Mouse (Mus musculus) liver, embryonic 15.5 days (tissue): ENCODE data around the gene Zmiz1. TPM values are rescaled to one million over a fixed set of nuclear protein-coding genes. Genes with fewer than 3 reads are reported as not detected.

Source experiments
- ATAC-seq: fragments of 200-750 bp; cut with Nextera tagmentation; 2 replicates; pipeline ENCODE4 v1.8.0; 2017; ENCODE audit warnings: moderate number of reproducible peaks, mild to moderate bottlenecking, moderate library complexity; ENCODE audit not compliant: insufficient read depth
- H3K27ac ChIP-seq: fragments of 300-500 bp; sonication (generic); replicated peaks from 2 replicates; pipeline ENCODE4 v1.5.1; 2015; ENCODE audit warnings: mild to moderate bottlenecking, inconsistent platforms
- H3K27me3 ChIP-seq: fragments of 300-500 bp; sonication (generic); 2 replicates; pipeline ENCODE4 v1.6.1; 2015; ENCODE audit warnings: mild to moderate bottlenecking, inconsistent platforms
- H3K36me3 ChIP-seq: fragments of 300-500 bp; sonication (generic); replicated peaks from 2 replicates; pipeline ENCODE4 v1.6.1; 2015; ENCODE audit warnings: moderate library complexity, mild to moderate bottlenecking, inconsistent platforms
- H3K4me1 ChIP-seq: fragments of 300-500 bp; sonication (generic); replicated peaks from 2 replicates; pipeline ENCODE4 v1.6.1; 2015; ENCODE audit warnings: inconsistent platforms
- H3K4me2 ChIP-seq: fragments of 300-500 bp; sonication (generic); 2 replicates; pipeline ENCODE4 v1.6.1; 2015; ENCODE audit warnings: moderate library complexity, mild to moderate bottlenecking, inconsistent platforms
- H3K4me3 ChIP-seq: fragments of 300-500 bp; sonication (generic); replicated peaks from 2 replicates; pipeline ENCODE4 v1.5.1; 2015; ENCODE audit warnings: mild to moderate bottlenecking, inconsistent platforms
- H3K9ac ChIP-seq: fragments of 300-500 bp; sonication (generic); 2 replicates; pipeline ENCODE4 v1.6.1; 2015; ENCODE audit warnings: moderate library complexity, mild to moderate bottlenecking, inconsistent platforms
- H3K9me3 ChIP-seq: fragments of 300-500 bp; sonication (generic); replicated peaks from 2 replicates; pipeline ENCODE4 v1.6.1; 2016; ENCODE audit warnings: inconsistent platforms
- WGBS: fragments of 180-500 bp; shearing (Covaris S2); methylation state at CpG from one replicate; pipeline ENCODE4 v1.1.7; 2015; ENCODE audit warnings: mixed read lengths; ENCODE audit not compliant: insufficient replicate concordance; 5-methylcytosine and 5-hydroxymethylcytosine counted together
- polyA plus RNA-seq: library from polyadenylated mRNA; unstranded; fragments of >200 nt; fragmentation: Nextera tagmentation; extraction: Ambion mirVana; gene quantifications from 2 replicates; pipeline ENCODE4 v1.2.1, GENCODE M21; 2015

Gene Zmiz1
- polyA plus RNA-seq, 1 experiment from 2014 or later, result 4.3 TPM

- 34% methylated on average over 5 of the region's 5 CpGs for WGBS
- H3K9ac ChIP-seq, result no peak overlapping the region; the same call in 1 of the 2 replicates
- peak overlapping the region; percentile 43 for H3K27ac ChIP-seq
- H3K4me3 ChIP-seq, result no peak overlapping the region
- peaks cover 98% of the 10 kb centered on the region for H3K4me1 ChIP-seq
- no peak for ATAC-seq
- H3K4me2 ChIP-seq, result peak overlapping the region; percentile 75
- H3K36me3 ChIP-seq, result no peaks in the 10 kb centered on the region
- no peaks in the 10 kb centered on the region for H3K27me3 ChIP-seq
- H3K9me3 ChIP-seq, result no peaks in the 10 kb centered on the region
Measured at GRCm38 (mm10) chr14:25484049-25484448, 25.1 kb downstream of the Zmiz1 start.

GRCm38 (mm10) chr14:25486220-25486619 is 27.2 kb downstream of the Zmiz1 start:
- WGBS, result 81% methylated on average over 2 of the region's 2 CpGs
- Histone ChIP-seq H3K4me1 (peaks cover 98% of the 10 kb centered on the region), H3K9ac (no peak overlapping the region), H3K4me2 (no peak overlapping the region), H3K27me3 (no peaks in the 10 kb centered on the region), H3K9me3 (no peaks in the 10 kb centered on the region), H3K36me3 (no peaks in the 10 kb centered on the region), H3K27ac (no peak overlapping the region), H3K4me3 (no peak overlapping the region)
- no peak for ATAC-seq

GRCm38 (mm10) chr14:25486742-25487469 is 27.9 kb downstream of the Zmiz1 start:
- no peak for ATAC-seq
- Histone ChIP-seq H3K9ac (no peak overlapping the region), H3K4me3 (no peak overlapping the region), H3K9me3 (no peaks in the 10 kb centered on the region), H3K27me3 (no peaks in the 10 kb centered on the region), H3K36me3 (no peaks in the 10 kb centered on the region), H3K27ac (peak overlapping the region; percentile 64; the same call in 1 of the 2 replicates), H3K4me2 (no peak overlapping the region), H3K4me1 (peaks cover 98% of the 10 kb centered on the region)
- WGBS, result 64% methylated on average over 9 of the region's 9 CpGs

GRCm38 (mm10) chr14:25487470-25487955 is 28.5 kb downstream of the Zmiz1 start:
- H3K4me1 ChIP-seq, result peaks cover 98% of the 10 kb centered on the region
- H3K9ac ChIP-seq, result no peak overlapping the region
- H3K4me3 ChIP-seq, result no peak overlapping the region
- ATAC-seq, result no peak
- 62% methylated on average over 7 of the region's 7 CpGs for WGBS
- no peaks in the 10 kb centered on the region for H3K27me3 ChIP-seq
- no peak overlapping the region for H3K4me2 ChIP-seq
- peak overlapping the region; percentile 64 for H3K27ac ChIP-seq
- no peaks in the 10 kb centered on the region for H3K9me3 ChIP-seq
- no peaks in the 10 kb centered on the region for H3K36me3 ChIP-seq

- H3K36me3 ChIP-seq, result no peaks in the 10 kb centered on the region
- H3K4me3 ChIP-seq, result no peak overlapping the region
- ATAC-seq, result no peak
- H3K4me1 ChIP-seq, result peaks cover 98% of the 10 kb centered on the region
- H3K27me3 ChIP-seq, result no peaks in the 10 kb centered on the region
- peak overlapping the region; percentile 64 for H3K27ac ChIP-seq
- H3K9me3 ChIP-seq, result no peaks in the 10 kb centered on the region
- no peak overlapping the region for H3K4me2 ChIP-seq
- 49% methylated on average over 6 of the region's 6 CpGs for WGBS
- H3K9ac ChIP-seq, result no peak overlapping the region
Measured at GRCm38 (mm10) chr14:25488097-25488613, 29.2 kb downstream of the Zmiz1 start.

GRCm38 (mm10) chr14:25489336-25490078 is 30.5 kb downstream of the Zmiz1 start:
- ATAC-seq, result peak; percentile 37; the same call in 1 of the 2 replicates
- no peak overlapping the region for H3K9ac ChIP-seq
- H3K9me3 ChIP-seq, result no peaks in the 10 kb centered on the region
- H3K27ac ChIP-seq, result 0 out of 2 replicates have a peak overlapping the region, but pooled peaks have one; percentile 64
- no peaks in the 10 kb centered on the region for H3K27me3 ChIP-seq
- WGBS, result 64% methylated on average over 6 of the region's 6 CpGs
- no peaks in the 10 kb centered on the region for H3K36me3 ChIP-seq
- peaks cover 98% of the 10 kb centered on the region for H3K4me1 ChIP-seq
- H3K4me2 ChIP-seq, result no peak overlapping the region
- H3K4me3 ChIP-seq, result no peak overlapping the region

GRCm38 (mm10) chr14:25491961-25492360 is 33.0 kb downstream of the Zmiz1 start:
- H3K9me3 ChIP-seq, result no peaks in the 10 kb centered on the region
- no peak overlapping the region for H3K4me3 ChIP-seq
- ATAC-seq, result no peak
- no peaks in the 10 kb centered on the region for H3K27me3 ChIP-seq
- no peak overlapping the region for H3K9ac ChIP-seq
- H3K27ac ChIP-seq, result peak overlapping the region; percentile 11; the same call in 1 of the 2 replicates
- 0 out of 2 replicates have a peak overlapping the region, but pooled peaks have one; percentile 23 for H3K4me2 ChIP-seq
- H3K4me1 ChIP-seq, result peaks cover 100% of the 10 kb centered on the region
- no peaks in the 10 kb centered on the region for H3K36me3 ChIP-seq
- 63% methylated on average over 5 of the region's 5 CpGs for WGBS

- Histone ChIP-seq H3K9ac (no peak overlapping the region), H3K36me3 (no peaks in the 10 kb centered on the region), H3K27me3 (no peaks in the 10 kb centered on the region), H3K9me3 (no peaks in the 10 kb centered on the region), H3K4me2 (peak overlapping the region; percentile 23), H3K27ac (peak overlapping the region; percentile 12; the same call in 1 of the 2 replicates), H3K4me1 (peaks cover 100% of the 10 kb centered on the region), H3K4me3 (no peak overlapping the region)
- peak; percentile 36 for ATAC-seq
- WGBS, result 51% methylated on average over 11 of the region's 11 CpGs
Measured at GRCm38 (mm10) chr14:25492567-25493279, 33.7 kb downstream of the Zmiz1 start.

- ATAC-seq, result no peak
- no peak overlapping the region for H3K4me3 ChIP-seq
- no peak overlapping the region for H3K4me2 ChIP-seq
- WGBS, result 59% methylated on average over 22 of the region's 22 CpGs
- H3K9ac ChIP-seq, result no peak overlapping the region
- H3K9me3 ChIP-seq, result no peaks in the 10 kb centered on the region
- H3K27ac ChIP-seq, result peak overlapping the region; percentile 10; the same call in 1 of the 2 replicates
- H3K4me1 ChIP-seq, result peaks cover 100% of the 10 kb centered on the region
- no peaks in the 10 kb centered on the region for H3K27me3 ChIP-seq
- H3K36me3 ChIP-seq, result no peaks in the 10 kb centered on the region
Measured at GRCm38 (mm10) chr14:25493301-25494241, 34.6 kb downstream of the Zmiz1 start.

GRCm38 (mm10) chr14:25494778-25495177 is 35.8 kb downstream of the Zmiz1 start:
- H3K4me3 ChIP-seq, result no peak overlapping the region
- ATAC-seq, result peak; percentile 61
- H3K4me1 ChIP-seq, result peaks cover 89% of the 10 kb centered on the region
- no peak overlapping the region for H3K9ac ChIP-seq
- no peaks in the 10 kb centered on the region for H3K27me3 ChIP-seq
- H3K36me3 ChIP-seq, result no peaks in the 10 kb centered on the region
- H3K4me2 ChIP-seq, result no peak overlapping the region
- peak overlapping the region; percentile 29 for H3K27ac ChIP-seq
- WGBS, result 20% methylated on average over 3 of the region's 3 CpGs
- no peaks in the 10 kb centered on the region for H3K9me3 ChIP-seq
